Mouse (Mus musculus) kidney, adult 2 months (tissue): Measurements from ENCODE around the gene Tmem106c. TPM values are rescaled to one million over a fixed set of nuclear protein-coding genes. Genes with fewer than 3 reads are reported as not detected.

ENCODE experiments used
- DNase-seq: peaks from one replicate; pipeline ENCODE4 v3.0.0; 2021
- H3K27ac ChIP-seq: fragments of 200-500 bp; 2 replicates; pipeline ENCODE4 v1.5.1; 2012; ENCODE audit warnings: low read depth, low read length, control low read depth, inconsistent platforms; ENCODE audit not compliant: insufficient read depth
- H3K27me3 ChIP-seq: fragments of 200-500 bp; replicated peaks from 2 replicates; pipeline ENCODE4 v1.6.1; 2012; ENCODE audit warnings: mild to moderate bottlenecking, moderate library complexity, low read length, inconsistent platforms; ENCODE audit not compliant: control insufficient read depth, insufficient read depth
- H3K36me3 ChIP-seq: fragments of 200-500 bp; 2 replicates; pipeline ENCODE4 v1.6.1; 2012; ENCODE audit warnings: mild to moderate bottlenecking, moderate library complexity, low read length, inconsistent platforms; ENCODE audit not compliant: control insufficient read depth, insufficient read depth
- H3K4me1 ChIP-seq: fragments of 200-500 bp; 2 replicates; pipeline ENCODE4 v1.6.1; 2011; ENCODE audit warnings: low read length; ENCODE audit not compliant: control insufficient read depth, insufficient read depth
- H3K4me3 ChIP-seq: fragments of 200-500 bp; 2 replicates; pipeline ENCODE4 v1.5.1; 2011; ENCODE audit warnings: mild to moderate bottlenecking, low read depth, low read length, control low read depth; ENCODE audit not compliant: insufficient read depth
- CTCF ChIP-seq: fragments of 200-500 bp; conservative IDR thresholded peaks from 2 replicates; pipeline ENCODE4 v1.5.1; 2011; ENCODE audit warnings: low read depth, mild to moderate bottlenecking, control low read depth, low read length, moderate library complexity, mixed read lengths; ENCODE audit not compliant: insufficient read depth, insufficient read length
- POLR2A ChIP-seq: fragments of 200-500 bp; IDR thresholded peaks from one replicate; pipeline ENCODE4 v1.6.1; 2011; ENCODE audit warnings: low read depth, low read length, control low read depth
- WGBS: fragments of 180-500 bp; shearing (Covaris S2); methylation state at CpG from one replicate; pipeline ENCODE4 v1.1.7; 2018; 5-methylcytosine and 5-hydroxymethylcytosine counted together
- polyA plus RNA-seq: library from polyadenylated mRNA; depleted of rRNA; stranded (reverse); fragments of >200 nt; gene quantifications from 2 replicates; pipeline ENCODE4 v1.2.3, GENCODE M21; 2012

Tmem106c gene
- polyA plus RNA-seq, 1 experiment = 69.4 TPM

DNA sequence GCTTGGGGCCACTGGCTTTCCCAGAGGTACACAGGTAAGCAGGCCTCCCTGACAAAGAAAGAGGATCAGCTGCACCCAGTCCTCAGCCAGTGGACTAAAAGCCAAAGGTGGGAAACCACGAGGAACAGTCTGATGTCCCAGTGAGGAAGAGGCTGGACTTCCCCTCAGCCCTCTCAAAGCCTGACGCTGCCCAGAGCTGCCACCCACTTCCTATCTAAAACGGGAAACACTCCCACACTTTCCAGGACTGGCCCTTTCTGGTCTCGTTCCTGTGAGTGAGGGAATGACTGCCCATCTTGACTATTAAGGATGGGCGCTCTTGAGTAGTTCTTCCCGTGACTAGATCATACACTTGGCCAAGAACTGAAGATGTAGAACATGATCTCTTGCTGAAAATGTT lies 36.2 kb upstream of the Tmem106c start:
- H3K4me1 ChIP-seq = peaks cover 17% of the 10 kb centered on the region
- 43% methylated on average over 6 of the region's 6 CpGs for WGBS
- no peaks in the 10 kb centered on the region for H3K27me3 ChIP-seq
- DNase-seq = peak; percentile 14
- TF ChIP-seq CTCF (no peak), POLR2A (no peak)
- H3K4me3 ChIP-seq = no peak overlapping the region
- H3K36me3 ChIP-seq = no peaks in the 10 kb centered on the region
- H3K27ac ChIP-seq = peak overlapping the region; percentile 82

- no peak for TF ChIP-seq POLR2A
- no peak for DNase-seq
- Histone ChIP-seq H3K27me3 (no peaks in the 10 kb centered on the region), H3K27ac (no peak overlapping the region), H3K4me1 (peaks cover 17% of the 10 kb centered on the region), H3K36me3 (no peaks in the 10 kb centered on the region), H3K4me3 (no peak overlapping the region)
- WGBS = 51% methylated on average over 13 of the region's 13 CpGs
These were observed 34.7 kb upstream of the Tmem106c start for GRCm38 (mm10) chr15:97929259-97929824.

- WGBS = 46% methylated on average over 12 of the region's 12 CpGs
- no peaks in the 10 kb centered on the region for H3K36me3 ChIP-seq
- no peak overlapping the region for H3K4me3 ChIP-seq
- DNase-seq = peak; percentile 46
- TF ChIP-seq CTCF (no peak), POLR2A (no peak)
- H3K4me1 ChIP-seq = peaks cover 8% of the 10 kb centered on the region
- no peaks in the 10 kb centered on the region for H3K27me3 ChIP-seq
- H3K27ac ChIP-seq = no peak overlapping the region
These were observed 31.6 kb upstream of the Tmem106c start for GRCm38 (mm10) chr15:97932441-97932840.

GRCm38 (mm10) chr15:97938580-97938979 lies 25.4 kb upstream of the Tmem106c start:
- no peaks in the 10 kb centered on the region for H3K36me3 ChIP-seq
- TF ChIP-seq POLR2A = no peak
- TF ChIP-seq CTCF = no peak
- DNase-seq = peak; percentile 83
- H3K27me3 ChIP-seq = no peaks in the 10 kb centered on the region
- H3K4me3 ChIP-seq = no peak overlapping the region
- H3K4me1 ChIP-seq = peaks cover 21% of the 10 kb centered on the region; the same call in 1 of the 2 replicates
- WGBS = 32% methylated on average over 6 of the region's 6 CpGs
- peak overlapping the region; percentile 2; the same call in 1 of the 2 replicates for H3K27ac ChIP-seq

DNA sequence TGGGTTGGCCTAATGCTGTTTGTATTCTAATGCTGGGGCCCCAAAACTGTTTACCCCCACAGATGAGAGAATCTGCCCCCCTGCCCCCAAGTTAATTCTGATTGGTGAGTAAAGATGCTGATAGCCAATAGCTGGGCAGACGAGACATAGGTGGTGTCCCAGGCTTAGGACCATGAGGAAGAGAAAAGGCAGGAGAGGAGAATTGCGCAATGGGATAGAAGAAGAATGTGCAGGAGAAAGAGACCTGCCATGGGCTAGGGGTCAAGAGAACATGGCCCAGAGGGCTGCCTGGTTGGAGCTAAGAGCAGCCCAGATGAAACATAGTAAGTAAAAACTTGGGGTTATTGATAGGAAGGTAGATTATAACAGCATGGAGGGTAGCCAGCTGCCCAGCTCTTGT lies 23.9 kb upstream of the Tmem106c start:
- H3K27ac ChIP-seq = no peak overlapping the region
- H3K27me3 ChIP-seq = no peaks in the 10 kb centered on the region
- 90% methylated on average over 2 of the region's 2 CpGs for WGBS
- peaks cover 35% of the 10 kb centered on the region for H3K4me1 ChIP-seq
- no peak for DNase-seq
- TF ChIP-seq POLR2A (no peak), CTCF (no peak)
- H3K36me3 ChIP-seq = no peaks in the 10 kb centered on the region
- no peak overlapping the region for H3K4me3 ChIP-seq

- TF ChIP-seq CTCF = no peak
- TF ChIP-seq POLR2A = no peak
- peaks cover 43% of the 10 kb centered on the region for H3K4me1 ChIP-seq
- WGBS = 65% methylated on average over 2 of the region's 2 CpGs
- no peak overlapping the region for H3K4me3 ChIP-seq
- H3K27ac ChIP-seq = no peak overlapping the region; the same call in 1 of the 2 replicates
- no peaks in the 10 kb centered on the region for H3K36me3 ChIP-seq
- no peak for DNase-seq
- H3K27me3 ChIP-seq = no peaks in the 10 kb centered on the region
These were observed 22.7 kb upstream of the Tmem106c start for GRCm38 (mm10) chr15:97941306-97941705.

DNA sequence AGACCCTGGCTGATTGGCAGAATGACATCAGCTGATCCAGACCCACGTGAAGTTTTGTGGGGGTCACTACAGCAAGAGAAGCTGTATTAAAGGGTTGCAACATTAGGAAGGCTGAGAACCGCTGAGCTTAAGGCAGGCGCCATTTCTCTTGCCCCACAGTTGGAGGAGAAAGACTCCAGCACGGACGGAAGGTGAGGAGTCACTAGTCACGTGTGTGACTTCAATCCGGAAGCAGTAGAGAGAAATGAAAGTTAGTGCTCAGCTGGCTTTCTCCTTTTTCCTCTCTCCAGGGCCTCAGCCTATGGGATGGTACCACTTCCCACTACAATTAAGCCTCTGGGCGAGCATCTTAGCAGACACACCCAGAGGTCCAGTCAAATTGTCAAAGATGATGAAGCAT lies 21.5 kb upstream of the Tmem106c start:
- Histone ChIP-seq H3K27ac (peak overlapping the region; percentile 60; the same call in 1 of the 2 replicates), H3K36me3 (no peaks in the 10 kb centered on the region)

More for the DNA sequence above, 21.5 kb upstream of the Tmem106c start:
- Histone ChIP-seq H3K27me3 (no peaks in the 10 kb centered on the region), H3K4me3 (no peak overlapping the region), H3K4me1 (peaks cover 43% of the 10 kb centered on the region)
- DNase-seq = no peak
- 76% methylated on average over 8 of the region's 8 CpGs for WGBS
- TF ChIP-seq POLR2A (no peak), CTCF (no peak)
